Mouse (Mus musculus) liver, embryonic 14.5 days (tissue): ENCODE results near the gene Bmf.

ENCODE experiments used
- CTCF ChIP-seq: IDR thresholded peaks from 2 replicates; pipeline ENCODE4 v1.5.1; 2016; ENCODE audit warnings: antibody characterized with exemption, low read depth, control low read depth
- EP300 ChIP-seq: IDR thresholded peaks from 2 replicates; pipeline ENCODE4 v1.6.1; 2016; ENCODE audit warnings: antibody characterized with exemption, low read depth

- no peak for TF ChIP-seq CTCF
- TF ChIP-seq EP300: no peak
Measured at GRCm38 (mm10) chr2:118548421-118549221, 866 bp downstream of the Bmf start.
